Mouse (Mus musculus) liver, embryonic 14.5 days (tissue): ENCODE measurements at regions not wholly inside any gene's neighbourhood (a gene's known extent, or its start where the extent isn't known, plus 50 kb on each side); places are given as distances from the start of the nearest gene placed in this dataset.

Experiments
- ATAC-seq: fragments of 200-750 bp; cut with Nextera tagmentation; 2 replicates; pipeline ENCODE4 v1.8.0; 2017; ENCODE audit warnings: moderate number of reproducible peaks, mild to moderate bottlenecking, moderate library complexity; ENCODE audit not compliant: insufficient read depth
- DNase-seq, 3 experiments: peaks; one replicate each; pipeline ENCODE4 v3.0.0-alpha.2; 2012 to 2013; ENCODE audit warnings: low read depth in 3 of 3, low spot score in 3 of 3
- H3K27ac ChIP-seq: fragments of 300-500 bp; sonication (generic); 2 replicates; pipeline ENCODE4 v1.5.1; 2014; ENCODE audit warnings: moderate library complexity, mild to moderate bottlenecking, control low read depth, inconsistent platforms
- H3K27me3 ChIP-seq: fragments of 300-500 bp; sonication (generic); 2 replicates; pipeline ENCODE4 v1.6.1; 2014; ENCODE audit warnings: mild to moderate bottlenecking, low read length, moderate library complexity; ENCODE audit not compliant: control insufficient read depth, insufficient read depth
- H3K36me3 ChIP-seq: fragments of 300-500 bp; sonication (generic); replicated peaks from 2 replicates; pipeline ENCODE4 v1.6.1; 2014; ENCODE audit warnings: low read depth; ENCODE audit not compliant: control insufficient read depth, insufficient read depth
- H3K4me1 ChIP-seq, 2 experiments: fragments of 200-500 bp in 1 of 2; fragments of 300-500 bp in 1 of 2; sonication (generic) in 1 of 2; replicated peaks; 2 replicates each; pipeline ENCODE4 v1.6.1; 2012 to 2014; ENCODE audit warnings: antibody characterized with exemption in 1 of 2, inconsistent platforms in 1 of 2, low read length in 1 of 2; ENCODE audit not compliant: control insufficient read depth in 2 of 2, insufficient read depth in 2 of 2
- H3K4me2 ChIP-seq: fragments of 300-500 bp; sonication (generic); 2 replicates; pipeline ENCODE4 v1.6.1; 2014; ENCODE audit warnings: low read depth, mild to moderate bottlenecking, control low read depth, moderate library complexity
- H3K4me3 ChIP-seq, 2 experiments: fragments of 200-500 bp in 1 of 2; fragments of 300-500 bp in 1 of 2; sonication (generic) in 1 of 2; 2 replicates each; pipeline ENCODE4 v1.5.1; 2012 to 2014; ENCODE audit warnings: low read depth in 2 of 2, low read length in 2 of 2, mild to moderate bottlenecking in 2 of 2, control low read depth in 1 of 2, inconsistent platforms in 1 of 2, moderate library complexity in 1 of 2; ENCODE audit not compliant: insufficient read depth in 1 of 2
- H3K9ac ChIP-seq: fragments of 300-500 bp; sonication (generic); replicated peaks from 2 replicates; pipeline ENCODE4 v1.6.1; 2014; ENCODE audit warnings: mild to moderate bottlenecking, control low read depth, moderate library complexity
- H3K9me3 ChIP-seq: fragments of 300-500 bp; sonication (generic); 2 replicates; pipeline ENCODE4 v1.6.1; 2016; ENCODE audit warnings: low read length, mixed read lengths; ENCODE audit not compliant: control insufficient read depth
- CTCF ChIP-seq: IDR thresholded peaks from 2 replicates; pipeline ENCODE4 v1.5.1; 2016; ENCODE audit warnings: antibody characterized with exemption, low read depth, control low read depth
- EP300 ChIP-seq: IDR thresholded peaks from 2 replicates; pipeline ENCODE4 v1.6.1; 2016; ENCODE audit warnings: antibody characterized with exemption, low read depth
- WGBS: fragments of 180-500 bp; shearing (Covaris S2); extraction: QIAGEN DNeasy Blood & Tissue Kit; methylation state at CpG from one replicate; pipeline ENCODE4 v1.1.7; 2014; ENCODE audit not compliant: insufficient replicate concordance; 5-methylcytosine and 5-hydroxymethylcytosine counted together

- no peak overlapping the region for H3K9ac ChIP-seq
- H3K36me3 ChIP-seq, result no peaks in the 10 kb centered on the region
- 71% methylated on average over 19 of the region's 19 CpGs for WGBS
- TF ChIP-seq CTCF (no peak), EP300 (no peak)
- no peak overlapping the region for H3K4me2 ChIP-seq
- H3K27me3 ChIP-seq, result no peaks in the 10 kb centered on the region
- no peak overlapping the region for H3K27ac ChIP-seq
- no peak overlapping the region for H3K4me3 ChIP-seq
- no peak for ATAC-seq
- no peak for DNase-seq
- H3K9me3 ChIP-seq, result no peaks in the 10 kb centered on the region
- H3K4me1 ChIP-seq, result no peaks in the 10 kb centered on the region
Measured at GRCm38 (mm10) chr6:127240472-127241375, 88.7 kb upstream of the Ccnd2 start.

GRCm38 (mm10) chr6:127241693-127242425 lies 89.9 kb upstream of the Ccnd2 start:
- Histone ChIP-seq H3K4me3 (no peak overlapping the region), H3K4me2 (no peak overlapping the region), H3K27ac (no peak overlapping the region), H3K9ac (no peak overlapping the region), H3K9me3 (no peaks in the 10 kb centered on the region), H3K4me1 (peaks cover 0 to 3% of the 10 kb centered on the region in 2 experiments; a peak in 2 of 4 replicates), H3K27me3 (no peaks in the 10 kb centered on the region), H3K36me3 (no peaks in the 10 kb centered on the region)
- WGBS, result 65% methylated on average over 14 of the region's 14 CpGs
- DNase-seq (no peak), ATAC-seq (no peak)
- TF ChIP-seq CTCF (no peak), EP300 (no peak)

- Histone ChIP-seq H3K4me2 (no peak overlapping the region), H3K27me3 (no peaks in the 10 kb centered on the region), H3K4me3 (no peak overlapping the region), H3K9ac (no peak overlapping the region), H3K9me3 (no peaks in the 10 kb centered on the region), H3K4me1 (peaks cover 0 to 3% of the 10 kb centered on the region in 2 experiments; a peak in 2 of 4 replicates), H3K36me3 (no peaks in the 10 kb centered on the region), H3K27ac (no peak overlapping the region)
- ATAC-seq (no peak), DNase-seq (no peak)
- TF ChIP-seq EP300 (no peak), CTCF (no peak)
- 53% methylated on average over 2 of the region's 2 CpGs for WGBS
Measured at GRCm38 (mm10) chr6:127243032-127243431, 91.0 kb upstream of the Ccnd2 start.

GRCm38 (mm10) chr6:127245814-127246440 lies 93.9 kb upstream of the Ccnd2 start:
- Histone ChIP-seq H3K4me1 (peaks cover 0 to 3% of the 10 kb centered on the region in 2 experiments; a peak in 2 of 4 replicates), H3K9ac (peak overlapping the region; percentile 31), H3K36me3 (no peaks in the 10 kb centered on the region), H3K4me3 (peak overlapping the region; percentile 48 to 56), H3K27ac (no peak overlapping the region), H3K9me3 (no peaks in the 10 kb centered on the region), H3K27me3 (no peaks in the 10 kb centered on the region), H3K4me2 (peak overlapping the region; percentile 71)
- DNase-seq (peak in 2 of 3 experiments; percentile 28 to 45), ATAC-seq (peak; percentile 84)
- no peak for TF ChIP-seq CTCF
- no peak for TF ChIP-seq EP300
- WGBS, result 40% methylated on average over 4 of the region's 4 CpGs

- H3K36me3 ChIP-seq, result no peaks in the 10 kb centered on the region
- H3K4me2 ChIP-seq, result no peak overlapping the region
- H3K9ac ChIP-seq, result no peak overlapping the region
- DNase-seq (no peak), ATAC-seq (no peak)
- H3K9me3 ChIP-seq, result no peaks in the 10 kb centered on the region
- no peak overlapping the region for H3K27ac ChIP-seq
- WGBS, result 84% methylated on average over 7 of the region's 7 CpGs
- no peak for TF ChIP-seq EP300
- no peak for TF ChIP-seq CTCF
- peaks cover 0 to 5% of the 10 kb centered on the region in 2 experiments; a peak in 2 of 4 replicates for H3K4me1 ChIP-seq
- no peaks in the 10 kb centered on the region; the same call in 1 of the 2 replicates for H3K27me3 ChIP-seq
- no peak overlapping the region for H3K4me3 ChIP-seq
Measured at GRCm38 (mm10) chr6:127246730-127247129, 94.7 kb upstream of the Ccnd2 start.
